Comparison of ENCODE assay signal across 8 mouse cellular contexts in genomic region chr11:98457367-98458120, GRCm38 (mm10). TPM values are rescaled to one million over a fixed set of nuclear protein-coding genes. Genes with fewer than 3 reads are reported as not detected.
DNase-seq lines count a peak whose midpoint lies in the region; ATAC-seq and TF ChIP-seq lines count a peak whose summit lies in the region.

No protein-coding gene starts in this region.

- no peaks in the 10 kb centered on the region for H3K79me2 ChIP-seq in liver, adult 2 months (ENCODE audit: control insufficient read depth, insufficient read depth, low read length)

- peak; percentile 83 for DNase-seq in 416B (ENCODE audit: low read depth)
- peak; percentile 85 to 91 for DNase-seq in adrenal gland, postnatal 36 days
- peak; percentile 78 for DNase-seq in liver, adult 2 months (ENCODE audit: extremely low read depth, low read depth, low spot score)
- DNase-seq in spleen, postnatal 36 days (ENCODE audit: low spot score in 2 of 2), result peak; percentile 97 to 98

- WGBS in embryonic facial prominence, embryonic 13.5 days, result under 1% methylated on average over 49 of the region's 64 CpGs
- under 1% methylated on average over 46 of the region's 64 CpGs for WGBS in heart, embryonic 11.5 days (ENCODE audit: insufficient replicate concordance)
- WGBS in kidney, embryonic 15.5 days, result under 1% methylated on average over 46 of the region's 64 CpGs
- WGBS in liver, adult 2 months, result under 1% methylated on average over 59 of the region's 64 CpGs

- H3K4me1 ChIP-seq in embryonic facial prominence, embryonic 13.5 days, result peaks cover 18% of the 10 kb centered on the region
- H3K4me1 ChIP-seq in heart, embryonic 11.5 days (ENCODE audit: control insufficient read depth, insufficient read depth, low read length), result peaks cover 11% of the 10 kb centered on the region
- peaks cover 26% of the 10 kb centered on the region for H3K4me1 ChIP-seq in kidney, embryonic 15.5 days
- 0 out of 2 replicates have a peak, but pooled peaks cover 3% of the 10 kb centered on the region for H3K4me1 ChIP-seq in liver, adult 2 months (ENCODE audit: control insufficient read depth, insufficient read depth, low read length)

- peak; percentile 81 for TF ChIP-seq CTCF in liver, adult 2 months (IDR thresholded peaks at IDR 0.05; ENCODE audit: low read depth, low read length)

- peak overlapping the region; percentile 74 for H3K4me2 ChIP-seq in embryonic facial prominence, embryonic 13.5 days
- H3K4me2 ChIP-seq in heart, embryonic 11.5 days, result peak overlapping the region; percentile 95
- H3K4me2 ChIP-seq in kidney, embryonic 15.5 days, result peak overlapping the region; percentile 94

- peak overlapping the region; percentile 55 for H3K4me3 ChIP-seq in embryonic facial prominence, embryonic 13.5 days
- peak overlapping the region; percentile 64 for H3K4me3 ChIP-seq in heart, embryonic 11.5 days (ENCODE audit: low read depth, low read length)
- peak overlapping the region; percentile 61 for H3K4me3 ChIP-seq in kidney, embryonic 15.5 days (replicated peaks)
- peak overlapping the region; percentile 68 for H3K4me3 ChIP-seq in liver, adult 2 months (ENCODE audit: insufficient read depth, low read depth, low read length)

- H3K9ac ChIP-seq in embryonic facial prominence, embryonic 13.5 days, result peak overlapping the region; percentile 68
- peak overlapping the region; percentile 71 for H3K9ac ChIP-seq in heart, embryonic 11.5 days (ENCODE audit: low read depth, low read length)
- H3K9ac ChIP-seq in kidney, embryonic 15.5 days, result peak overlapping the region; percentile 55
- H3K9ac ChIP-seq in liver, adult 2 months (ENCODE audit: low read depth, low read length), result peak overlapping the region; percentile 72

- no peaks in the 10 kb centered on the region for H3K9me3 ChIP-seq in embryonic facial prominence, embryonic 13.5 days
- H3K9me3 ChIP-seq in heart, embryonic 11.5 days (replicated peaks; ENCODE audit: control insufficient read depth, low read length), result no peaks in the 10 kb centered on the region
- H3K9me3 ChIP-seq in kidney, embryonic 15.5 days (replicated peaks), result no peaks in the 10 kb centered on the region

- 0 out of 2 replicates have a peak, but pooled peaks have one; percentile 20 for TF ChIP-seq POLR2A in liver, adult 2 months (IDR thresholded peaks at IDR 0.05; ENCODE audit: extremely low read depth, insufficient read depth, low read length)

- H3K36me3 ChIP-seq in embryonic facial prominence, embryonic 13.5 days, result peaks cover 3% of the 10 kb centered on the region; the same call in 1 of the 2 replicates
- no peaks in the 10 kb centered on the region for H3K36me3 ChIP-seq in heart, embryonic 11.5 days (ENCODE audit: control insufficient read depth, insufficient read depth, low read length)
- H3K36me3 ChIP-seq in kidney, embryonic 15.5 days, result peaks cover 34% of the 10 kb centered on the region
- H3K36me3 ChIP-seq in liver, adult 2 months (ENCODE audit: control insufficient read depth, insufficient read depth, low read length), result peaks cover 29% of the 10 kb centered on the region

- H3K27ac ChIP-seq in embryonic facial prominence, embryonic 13.5 days, result no peak overlapping the region; the same call in 1 of the 2 replicates
- H3K27ac ChIP-seq in heart, embryonic 11.5 days (ENCODE audit: low read depth, low read length), result no peak overlapping the region
- H3K27ac ChIP-seq in kidney, embryonic 15.5 days, result peak overlapping the region; percentile 79
- H3K27ac ChIP-seq in liver, adult 2 months (replicated peaks; ENCODE audit: insufficient read depth, low read depth, low read length), result peak overlapping the region; percentile 51

- peak; percentile 78 for ATAC-seq in embryonic facial prominence, embryonic 13.5 days (ENCODE audit: insufficient number of reproducible peaks, insufficient read depth, low FRiP score, low TSS enrichment, low read depth)
- ATAC-seq in heart, embryonic 11.5 days (replicated peaks; ENCODE audit: insufficient number of reproducible peaks, low FRiP score, low TSS enrichment), result peak; percentile 66
- peak; percentile 86 for ATAC-seq in kidney, embryonic 15.5 days (replicated peaks; ENCODE audit: low FRiP score)
- ATAC-seq in monocyte, adult 5-6 weeks (replicated peaks; ENCODE audit: insufficient number of reproducible peaks, low FRiP score, low TSS enrichment, poor library complexity, severe bottlenecking), result peak; percentile 59

- H3K27me3 ChIP-seq in embryonic facial prominence, embryonic 13.5 days, result peaks cover 44% of the 10 kb centered on the region
- peaks cover 36% of the 10 kb centered on the region for H3K27me3 ChIP-seq in heart, embryonic 11.5 days (ENCODE audit: control insufficient read depth, insufficient read depth, low read length)
- peaks cover 29% of the 10 kb centered on the region for H3K27me3 ChIP-seq in kidney, embryonic 15.5 days
- H3K27me3 ChIP-seq in liver, adult 2 months (ENCODE audit: control insufficient read depth, insufficient read depth, low read length), result no peaks in the 10 kb centered on the region

RNA-seq across cellular contexts. Expression of gene Grb7, which starts 11.3 kb away (rescaled TPM):
- not detected for total RNA-seq in adrenal gland, postnatal 36 days (2021)
- 12.4 and 12.5 TPM in 2 replicates for polyA plus RNA-seq in embryonic facial prominence, embryonic 13.5 days (2015; fragmentation: Nextera tagmentation; extraction: Ambion mirVana)
- 0.63 and 2.0 TPM in 2 replicates for polyA plus RNA-seq in heart, embryonic 11.5 days (2014; fragmentation: Nextera tagmentation; extraction: Ambion mirVana)
- polyA plus RNA-seq in kidney, embryonic 15.5 days (2015; fragmentation: Nextera tagmentation; extraction: Ambion mirVana), result 68.8 and 69.8 TPM in 2 replicates
- 58.2 and 84.8 TPM in 2 replicates for total RNA-seq in liver, adult 2 months (2014; rRNA removed)
- polyA plus RNA-seq in liver, adult 2 months (2012; rRNA removed), result 134 and 136 TPM in 2 replicates
- 0.76 TPM in 1 of 3 replicates, not detected in the others for total RNA-seq in monocyte, adult 5-6 weeks (2017)

RNA-seq across cellular contexts. Expression of gene Mien1, which starts 18.8 kb away (rescaled TPM):
- total RNA-seq in adrenal gland, postnatal 36 days (2021), result 10 to 100 TPM; 84.0 to 84.2 TPM
- polyA plus RNA-seq in embryonic facial prominence, embryonic 13.5 days (2015; fragmentation: Nextera tagmentation; extraction: Ambion mirVana), result 78.0 and 90.7 TPM in 2 replicates
- polyA plus RNA-seq in heart, embryonic 11.5 days (2014; fragmentation: Nextera tagmentation; extraction: Ambion mirVana), result 107 and 110 TPM in 2 replicates
- 101 and 106 TPM in 2 replicates for polyA plus RNA-seq in kidney, embryonic 15.5 days (2015; fragmentation: Nextera tagmentation; extraction: Ambion mirVana)
- 62.8 and 64.1 TPM in 2 replicates for total RNA-seq in liver, adult 2 months (2014; rRNA removed)
- 75.0 and 101 TPM in 2 replicates for polyA plus RNA-seq in liver, adult 2 months (2012; rRNA removed)
- total RNA-seq in monocyte, adult 5-6 weeks (2017), result 37.7 to 75.9 TPM (median 57.5 TPM) in 3 replicates

RNA-seq across cellular contexts. Expression of gene Erbb2, which starts 45.3 kb away (rescaled TPM):
- total RNA-seq in adrenal gland, postnatal 36 days (2021), result 1 to 10 TPM; 4.2 to 4.7 TPM
- polyA plus RNA-seq in embryonic facial prominence, embryonic 13.5 days (2015; fragmentation: Nextera tagmentation; extraction: Ambion mirVana), result 49.6 and 51.1 TPM in 2 replicates
- polyA plus RNA-seq in heart, embryonic 11.5 days (2014; fragmentation: Nextera tagmentation; extraction: Ambion mirVana), result 48.0 and 56.4 TPM in 2 replicates
- 46.2 and 48.0 TPM in 2 replicates for polyA plus RNA-seq in kidney, embryonic 15.5 days (2015; fragmentation: Nextera tagmentation; extraction: Ambion mirVana)
- total RNA-seq in liver, adult 2 months (2014; rRNA removed), result 0.60 and 1.0 TPM in 2 replicates
- 0.56 and 0.72 TPM in 2 replicates for polyA plus RNA-seq in liver, adult 2 months (2012; rRNA removed)
- 0.57 TPM in 1 of 3 replicates, not detected in the others for total RNA-seq in monocyte, adult 5-6 weeks (2017)

RNA-seq across cellular contexts. Expression of gene Pgap3, which starts 57.3 kb away (rescaled TPM):
- 1 to 10 TPM; 4.4 to 7.2 TPM for total RNA-seq in adrenal gland, postnatal 36 days (2021)
- 10.9 and 11.3 TPM in 2 replicates for polyA plus RNA-seq in embryonic facial prominence, embryonic 13.5 days (2015; fragmentation: Nextera tagmentation; extraction: Ambion mirVana)
- 10.6 and 13.7 TPM in 2 replicates for polyA plus RNA-seq in heart, embryonic 11.5 days (2014; fragmentation: Nextera tagmentation; extraction: Ambion mirVana)
- 16.9 and 17.5 TPM in 2 replicates for polyA plus RNA-seq in kidney, embryonic 15.5 days (2015; fragmentation: Nextera tagmentation; extraction: Ambion mirVana)
- 0.37 and 0.87 TPM in 2 replicates for total RNA-seq in liver, adult 2 months (2014; rRNA removed)
- polyA plus RNA-seq in liver, adult 2 months (2012; rRNA removed), result 3.7 and 5.0 TPM in 2 replicates
- total RNA-seq in monocyte, adult 5-6 weeks (2017), result 2.3 to 6.1 TPM (median 4.6 TPM) in 3 replicates

Comparison
In these comparisons a context has a peak if more than half of its experiments do, and no peak if none do; other contexts are left out.
1. H3K27ac ChIP-seq: peak in kidney, embryonic 15.5 days (single experiment) and liver, adult 2 months (single experiment); none in embryonic facial prominence, embryonic 13.5 days (single experiment) and heart, embryonic 11.5 days (single experiment).
2. RNA of gene Erbb2, which starts 45.3 kb away (polyA plus RNA-seq): 49.6 to 51.1 TPM in embryonic facial prominence, embryonic 13.5 days, 46.2 to 48.0 TPM in kidney, embryonic 15.5 days and 48.0 to 56.4 TPM in heart, embryonic 11.5 days; 0.56 to 0.72 TPM in liver, adult 2 months; every median in the first group is over 10 times any median in the second.
3. Peak in every context shown above with its lines, with median percentiles within 50 percentile points of each other: DNase-seq, ATAC-seq, H3K4me2 ChIP-seq, H3K4me3 ChIP-seq and H3K9ac ChIP-seq.